Mouse (Mus musculus): Measurements from ENCODE around the gene Opcml.

- TF ChIP-seq CTCF (conservative IDR thresholded peaks at IDR 0.05; ENCODE audit: insufficient read depth, insufficient read length, low read depth, low read length) (no peak), POLR2A (IDR thresholded peaks at IDR 0.05; ENCODE audit: low read depth, low read length) (no peak)
Measured at GRCm38 (mm10) chr9:28319021-28319755, 528.6 kb downstream of the Opcml start.
